Mouse (Mus musculus): Measurements from ENCODE around the gene Prr9. TPM values are rescaled to one million over a fixed set of nuclear protein-coding genes. Genes with fewer than 3 reads are reported as not detected.

Prr9 gene
- total RNA-seq (2023) = not detected

GRCm38 (mm10) chr3:92123847-92124246, at the start of gene Prr9:
Gene Prr9, minus strand, starts transcription at chr3:92123947.

GRCm38 (mm10) chr3:92142644-92143043, 18.9 kb upstream of the Prr9 start, which contains the start of gene Lelp1:
Gene Lelp1, minus strand, starts transcription at chr3:92142744.

GRCm38 (mm10) chr3:92083042-92083441, 40.7 kb downstream of the Prr9 start, which contains the start of gene Lor:
Gene Lor, minus strand, starts transcription at chr3:92083142.

Other genes starting within 250 kb of the Prr9 start
- gene Pglyrp3, start 109.4 kb downstream of the Prr9 start, total RNA-seq (2023) = not detected
- gene Lor, start 40.8 kb downstream of the Prr9 start, total RNA-seq (2023) = not detected
- not detected for gene Lelp1, start 18.8 kb upstream of the Prr9 start, total RNA-seq (2023)
- gene Sprr2a1, start 91.9 kb upstream of the Prr9 start, total RNA-seq (2023) = not detected
- not detected for gene Sprr2a2, start 92.0 kb upstream of the Prr9 start, total RNA-seq (2023)
- not detected for gene Sprr2a3, start 161.5 kb upstream of the Prr9 start, total RNA-seq (2023)
- not detected for gene Sprr2b, start 192.7 kb upstream of the Prr9 start, total RNA-seq (2023)
- gene Sprr2d, start 215.2 kb upstream of the Prr9 start, total RNA-seq (2023) = not detected
- gene Sprr2e, start 228.2 kb upstream of the Prr9 start, total RNA-seq (2023) = not detected
- gene Sprr2f, start 241.2 kb upstream of the Prr9 start, total RNA-seq (2023) = not detected

Measured in CD4-positive naive resting alpha-beta T cell, adult 57 days (primary cell).